Mouse (Mus musculus) cerebellum, adult 9-10 months (tissue): ENCODE results near the gene Zfp60.
A peak's percentile ranks its signal among the peaks of the same experiment; 100 is the strongest.
"Not testable (repeated sequence)": the region's sequence is repeated elsewhere in the genome, so short reads cannot be mapped to it uniquely, and the experiment has no call there.

Source experiments
- DNase-seq: peaks from one replicate; pipeline ENCODE4 v3.0.0; 2022

The Zfp60 gene

GRCm38 (mm10) chr7:27731281-27731883 is at the start of gene Zfp60:
Gene Zfp60, plus strand, starts transcription at chr7:27731389.
- peak; percentile 87 for DNase-seq

GRCm38 (mm10) chr7:27683218-27683617 is 48.0 kb upstream of the Zfp60 start:
- DNase-seq: peak; percentile 4

- peak; percentile 39 for DNase-seq
These were observed 46.0 kb upstream of the Zfp60 start for GRCm38 (mm10) chr7:27685220-27685619.

GRCm38 (mm10) chr7:27685681-27686080 is 45.5 kb upstream of the Zfp60 start:
- DNase-seq: peak; percentile 80

- no peak for DNase-seq
These were observed 44.1 kb upstream of the Zfp60 start for GRCm38 (mm10) chr7:27687043-27687442.

GRCm38 (mm10) chr7:27687836-27688235 is 43.4 kb upstream of the Zfp60 start:
- DNase-seq: peak; percentile 50

GRCm38 (mm10) chr7:27688246-27688788 is 42.9 kb upstream of the Zfp60 start:
- peak; percentile 46 for DNase-seq

- DNase-seq: peak; percentile 98
These were observed 42.2 kb upstream of the Zfp60 start, which contains the start of gene Zfp607b for GRCm38 (mm10) chr7:27688815-27689612. Gene Zfp607b, plus strand, starts transcription at chr7:27689340.

GRCm38 (mm10) chr7:27691076-27691475 is 40.1 kb upstream of the Zfp60 start:
- peak; percentile 62 for DNase-seq

- no peak for DNase-seq
These were observed 34.5 kb upstream of the Zfp60 start for GRCm38 (mm10) chr7:27696711-27697110.

- no peak for DNase-seq
These were observed 20.8 kb upstream of the Zfp60 start for GRCm38 (mm10) chr7:27710402-27710801.

GRCm38 (mm10) chr7:27721951-27722350 is 9.2 kb upstream of the Zfp60 start:
- no peak for DNase-seq

- DNase-seq: peak; percentile 70
These were observed 5.3 kb upstream of the Zfp60 start for GRCm38 (mm10) chr7:27725566-27726538.

- no peak for DNase-seq
These were observed 3.7 kb upstream of the Zfp60 start for GRCm38 (mm10) chr7:27727471-27727870.

GRCm38 (mm10) chr7:27731946-27732345 is 757 bp downstream of the Zfp60 start:
- DNase-seq: peak; percentile 38

- peak; percentile 38 for DNase-seq
These were observed 1.3 kb downstream of the Zfp60 start for GRCm38 (mm10) chr7:27732508-27732907.

- no peak for DNase-seq
These were observed 4.3 kb downstream of the Zfp60 start for GRCm38 (mm10) chr7:27735457-27735856.

- no peak for DNase-seq
These were observed 25.3 kb downstream of the Zfp60 start for GRCm38 (mm10) chr7:27756351-27757047.

GRCm38 (mm10) chr7:27757048-27757375 is 25.8 kb downstream of the Zfp60 start:
- DNase-seq: no peak

- DNase-seq: no peak
These were observed 34.1 kb downstream of the Zfp60 start for GRCm38 (mm10) chr7:27765176-27765886.

- DNase-seq: no peak
These were observed 58.1 kb downstream of the Zfp60 start for GRCm38 (mm10) chr7:27789306-27789705.

- DNase-seq: not testable (repeated sequence)
These were observed 62.7 kb downstream of the Zfp60 start for GRCm38 (mm10) chr7:27793865-27794264.
